Mouse (Mus musculus): Measurements from ENCODE around the gene Nat8f4. TPM values are rescaled to one million over a fixed set of nuclear protein-coding genes. Genes with fewer than 3 reads are reported as not detected.
"Not testable (repeated sequence)": the region's sequence is repeated elsewhere in the genome, so short reads cannot be mapped to it uniquely, and the experiment has no call there.

Nat8f4 gene
- total and polyA plus RNA-seq, 2 experiments from 2014 or later = 0.42 to 1.7 TPM

GRCm38 (mm10) chr6:85895061-85895648, 9.5 kb downstream of the Nat8f4 start:
- H3K9ac ChIP-seq (replicated peaks; ENCODE audit: low read depth, low read length); H3K4me3 ChIP-seq (ENCODE audit: low read depth, low read length); DNase-seq (ENCODE audit: low spot score); H3K4me1 ChIP-seq (ENCODE audit: control insufficient read depth, insufficient read depth); H3K4me2 ChIP-seq (ENCODE audit: low read depth, low read length); H3K27me3 ChIP-seq (ENCODE audit: control insufficient read depth, insufficient read depth, low read length); H3K27ac ChIP-seq (ENCODE audit: low read depth); H3K36me3 ChIP-seq (replicated peaks; ENCODE audit: control insufficient read depth, insufficient read depth, low read length); ATAC-seq (ENCODE audit: insufficient read depth, low read depth); H3K9me3 ChIP-seq (replicated peaks; ENCODE audit: control insufficient read depth, low read length): not testable (repeated sequence)
- 68% methylated on average over 25 of the region's 25 CpGs for WGBS
- peak; percentile 42 for TF ChIP-seq CTCF (IDR thresholded peaks at IDR 0.05; ENCODE audit: low read depth)

GRCm38 (mm10) chr6:85888961-85889360, 15.7 kb downstream of the Nat8f4 start:
- H3K4me3 ChIP-seq (ENCODE audit: low read depth, low read length) = no peak overlapping the region
- no peak for DNase-seq (ENCODE audit: low spot score)
- H3K27me3 ChIP-seq (ENCODE audit: control insufficient read depth, insufficient read depth, low read length) = no peaks in the 10 kb centered on the region
- peaks cover 8% of the 10 kb centered on the region; the same call in 1 of the 2 replicates for H3K9me3 ChIP-seq (replicated peaks; ENCODE audit: control insufficient read depth, low read length)
- no peaks in the 10 kb centered on the region for H3K36me3 ChIP-seq (replicated peaks; ENCODE audit: control insufficient read depth, insufficient read depth, low read length)
- 86% methylated on average over 2 of the region's 2 CpGs for WGBS
- ATAC-seq (ENCODE audit: insufficient read depth, low read depth) = no peak
- H3K27ac ChIP-seq (ENCODE audit: low read depth) = no peak overlapping the region
- TF ChIP-seq CTCF (IDR thresholded peaks at IDR 0.05; ENCODE audit: low read depth) (no peak), EP300 (IDR thresholded peaks at IDR 0.05; ENCODE audit: low read depth) (no peak)
- no peak overlapping the region for H3K4me2 ChIP-seq (ENCODE audit: low read depth, low read length)
- no peak overlapping the region for H3K9ac ChIP-seq (replicated peaks; ENCODE audit: low read depth, low read length)
- H3K4me1 ChIP-seq (ENCODE audit: control insufficient read depth, insufficient read depth) = no peaks in the 10 kb centered on the region

DNA sequence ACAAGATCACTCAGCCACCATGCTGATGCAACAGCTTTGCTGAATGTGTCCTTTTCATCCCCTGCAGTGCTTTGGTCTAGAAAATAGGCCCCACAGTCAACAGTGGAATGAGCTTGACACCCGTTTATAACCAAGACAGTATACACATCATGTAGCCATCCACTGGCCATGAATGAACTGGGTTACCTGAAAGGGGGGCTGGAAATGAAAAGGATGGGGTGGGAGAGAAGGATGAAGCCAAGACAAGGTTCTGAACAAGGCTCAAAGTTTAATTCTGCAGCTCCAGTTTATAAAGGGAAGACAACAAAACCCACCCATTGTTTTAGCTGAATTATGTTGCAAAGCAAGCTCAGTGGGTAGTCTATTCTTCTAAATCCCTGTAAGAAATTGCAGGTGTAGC, 20.4 kb downstream of the Nat8f4 start:
- DNase-seq (ENCODE audit: low spot score) (no peak), ATAC-seq (ENCODE audit: insufficient read depth, low read depth) (no peak)
- 79% methylated on average over 1 of the region's 1 CpGs for WGBS
- Histone ChIP-seq H3K36me3 (replicated peaks; ENCODE audit: control insufficient read depth, insufficient read depth, low read length) (no peaks in the 10 kb centered on the region), H3K27me3 (ENCODE audit: control insufficient read depth, insufficient read depth, low read length) (no peaks in the 10 kb centered on the region), H3K9ac (replicated peaks; ENCODE audit: low read depth, low read length) (no peak overlapping the region), H3K4me2 (ENCODE audit: low read depth, low read length) (no peak overlapping the region), H3K4me1 (ENCODE audit: control insufficient read depth, insufficient read depth) (no peaks in the 10 kb centered on the region), H3K4me3 (ENCODE audit: low read depth, low read length) (no peak overlapping the region), H3K27ac (ENCODE audit: low read depth) (no peak overlapping the region), H3K9me3 (replicated peaks; ENCODE audit: control insufficient read depth, low read length) (peaks cover 15% of the 10 kb centered on the region)
- TF ChIP-seq CTCF (IDR thresholded peaks at IDR 0.05; ENCODE audit: low read depth) (no peak), EP300 (IDR thresholded peaks at IDR 0.05; ENCODE audit: low read depth) (no peak)

GRCm38 (mm10) chr6:85883246-85883645, 21.4 kb downstream of the Nat8f4 start:
- H3K4me2 ChIP-seq (ENCODE audit: low read depth, low read length); H3K4me1 ChIP-seq (ENCODE audit: control insufficient read depth, insufficient read depth); H3K4me3 ChIP-seq (ENCODE audit: low read depth, low read length); H3K36me3 ChIP-seq (replicated peaks; ENCODE audit: control insufficient read depth, insufficient read depth, low read length); H3K27me3 ChIP-seq (ENCODE audit: control insufficient read depth, insufficient read depth, low read length); H3K27ac ChIP-seq (ENCODE audit: low read depth); ATAC-seq (ENCODE audit: insufficient read depth, low read depth); H3K9ac ChIP-seq (replicated peaks; ENCODE audit: low read depth, low read length); DNase-seq (ENCODE audit: low spot score): not testable (repeated sequence)
- 91% methylated on average over 9 of the region's 9 CpGs for WGBS
- H3K9me3 ChIP-seq (replicated peaks; ENCODE audit: control insufficient read depth, low read length) = peaks cover 15% of the 10 kb centered on the region

- not testable (repeated sequence) for H3K9me3 ChIP-seq (replicated peaks; ENCODE audit: control insufficient read depth, low read length); H3K27ac ChIP-seq (ENCODE audit: low read depth); H3K9ac ChIP-seq (replicated peaks; ENCODE audit: low read depth, low read length); H3K27me3 ChIP-seq (ENCODE audit: control insufficient read depth, insufficient read depth, low read length); ATAC-seq (ENCODE audit: insufficient read depth, low read depth); H3K4me1 ChIP-seq (ENCODE audit: control insufficient read depth, insufficient read depth); H3K4me3 ChIP-seq (ENCODE audit: low read depth, low read length); DNase-seq (ENCODE audit: low spot score); H3K4me2 ChIP-seq (ENCODE audit: low read depth, low read length); H3K36me3 ChIP-seq (replicated peaks; ENCODE audit: control insufficient read depth, insufficient read depth, low read length)
- 71% methylated on average over 5 of the region's 5 CpGs for WGBS
These were observed 35.7 kb downstream of the Nat8f4 start, which contains the start of gene Nat8f2 for GRCm38 (mm10) chr6:85869006-85869405. Gene Nat8f2 (minus strand): TSS chr6:85869158.

All from heart, postnatal 0 days (tissue).